Mouse (Mus musculus) skeletal muscle tissue, postnatal 0 days (tissue): ENCODE data around the gene Hectd4. TPM values are rescaled to one million over a fixed set of nuclear protein-coding genes. Genes with fewer than 3 reads are reported as not detected.

Experiments
- polyA plus RNA-seq: library from polyadenylated mRNA; unstranded; fragments of >200 nt; fragmentation: Nextera tagmentation; extraction: Ambion mirVana; gene quantifications from 2 replicates; pipeline ENCODE4 v1.2.1, GENCODE M21; 2015

The Hectd4 gene
- 1.8 and 2.0 TPM in 2 replicates for polyA plus RNA-seq

GRCm38 (mm10) chr5:121219980-121220731 lies at the start of gene Hectd4:
Gene Hectd4 (plus strand): TSS chr5:121220219.

GRCm38 (mm10) chr5:121190836-121191583 lies 29.0 kb upstream of the Hectd4 start, which contains the start of gene Ptpn11:
Gene Ptpn11 (minus strand): TSS chr5:121191397.

DNA sequence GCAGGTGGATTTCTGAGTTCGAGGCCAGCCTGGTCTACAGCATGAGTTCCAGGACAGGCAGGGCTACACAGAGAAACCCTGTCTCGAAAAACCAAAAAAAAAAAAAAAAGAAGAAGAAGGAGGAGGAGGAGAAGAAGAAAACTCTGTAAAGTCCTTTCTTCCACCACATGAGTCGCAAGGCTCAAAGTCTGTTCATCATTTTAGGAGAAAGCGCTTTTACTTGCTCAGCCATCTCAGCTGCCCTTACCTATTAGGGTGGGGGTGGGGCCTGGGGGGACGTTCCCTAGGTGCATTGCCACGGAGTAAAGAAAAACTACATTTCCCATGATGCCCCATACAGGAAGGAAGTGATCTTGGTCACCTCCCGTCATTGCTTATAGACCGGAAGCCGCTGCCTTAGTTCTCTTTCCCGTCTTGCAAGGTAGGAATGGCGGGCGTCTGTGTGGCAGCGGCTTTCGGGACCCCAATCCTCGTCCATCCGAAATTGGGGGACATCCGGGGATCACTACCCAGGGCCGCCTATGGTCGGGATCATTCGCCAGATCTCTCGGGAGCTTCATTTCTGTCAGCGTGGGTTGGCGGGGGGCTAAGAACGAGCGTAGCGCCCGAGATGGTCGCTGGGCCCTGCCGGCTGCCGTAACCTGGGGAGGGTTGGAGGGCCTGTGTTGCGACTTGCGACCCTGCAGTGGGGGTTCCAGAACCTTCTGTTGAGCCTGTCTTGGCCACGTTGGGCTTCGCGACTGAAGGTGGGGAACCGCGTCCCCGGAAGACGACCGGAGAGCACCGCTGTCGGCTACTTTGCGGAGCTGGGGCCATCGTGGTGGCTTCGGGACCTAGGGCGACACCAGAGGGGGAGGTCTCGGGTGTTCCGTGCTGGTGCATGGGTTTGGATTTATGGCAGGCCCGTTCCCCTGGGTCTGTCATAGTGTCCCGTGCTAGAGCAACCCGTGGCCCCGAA lies 15.6 kb upstream of the Hectd4 start, which contains the start of gene Rpl6:
Gene Rpl6 (plus strand): TSS at position 350 of the 958 bp plus-strand sequence.

GRCm38 (mm10) chr5:121385461-121386119 lies 165.6 kb downstream of the Hectd4 start, which contains the start of gene Trafd1:
Gene Trafd1 (minus strand): TSS chr5:121385632.

DNA sequence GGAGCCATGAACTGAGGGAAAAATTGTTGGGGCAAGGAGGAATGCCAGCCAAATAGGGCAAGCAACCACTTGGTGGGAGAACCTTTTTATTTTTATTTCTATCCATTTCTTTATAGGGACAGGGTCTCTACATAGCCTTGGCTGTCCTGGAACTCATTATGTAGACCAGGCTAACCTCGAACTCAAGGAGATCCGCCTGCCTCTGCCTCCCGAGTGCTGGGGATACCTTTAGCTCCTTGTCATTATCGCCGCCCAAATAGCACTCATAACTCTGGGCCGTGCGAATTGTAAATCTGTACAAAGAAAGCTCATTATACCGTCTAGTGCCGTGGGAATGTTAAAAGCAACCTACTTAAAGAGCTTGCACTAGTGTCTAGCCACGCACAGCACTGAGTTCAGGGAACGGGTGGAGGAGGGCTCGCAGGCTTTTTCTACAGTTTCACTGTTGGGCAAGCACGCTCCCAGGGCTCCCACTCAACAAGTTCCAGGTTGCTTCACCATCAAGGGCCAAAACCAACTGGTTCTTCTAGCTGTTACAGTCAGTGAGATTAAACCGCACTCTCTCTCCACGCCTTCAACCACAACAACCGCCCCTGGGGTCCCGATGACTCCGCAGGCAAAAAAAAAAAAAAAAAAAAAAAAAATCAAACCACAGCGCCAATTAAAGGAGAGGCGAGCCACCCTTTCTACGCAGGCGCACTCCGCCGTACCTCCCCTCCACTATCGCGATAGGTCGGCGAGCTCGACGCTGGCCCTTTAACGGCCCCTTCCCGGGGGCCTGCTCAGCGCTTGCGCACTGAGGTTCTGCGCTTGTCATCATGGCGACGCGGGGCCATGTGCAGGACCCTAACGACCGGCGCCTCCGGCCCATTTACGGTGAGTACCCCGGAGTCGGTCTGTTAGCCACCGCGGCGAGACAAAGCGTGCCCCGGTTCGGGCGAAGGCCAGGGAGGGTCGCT lies 177.4 kb downstream of the Hectd4 start, which contains the start of gene Naa25:
Gene Naa25 (plus strand): TSS at position 750 of the 959 bp plus-strand sequence.

Other genes with a start within 250 kb of the Hectd4 start
- gene Rph3a, start 210.1 kb upstream of the Hectd4 start, polyA plus RNA-seq, result 0.02 TPM in 1 of 2 replicates, not detected in the other
- gene Ptpn11, start 28.8 kb upstream of the Hectd4 start, polyA plus RNA-seq, result 19.9 and 20.9 TPM in 2 replicates
- 351 and 392 TPM in 2 replicates for gene Rpl6, start 15.7 kb upstream of the Hectd4 start, polyA plus RNA-seq
- gene Trafd1, start 165.4 kb downstream of the Hectd4 start, polyA plus RNA-seq, result 61.9 and 78.2 TPM in 2 replicates
- gene Naa25, start 177.7 kb downstream of the Hectd4 start, polyA plus RNA-seq, result 23.2 and 23.4 TPM in 2 replicates
- 15.2 and 18.4 TPM in 2 replicates for gene Tmem116, start 231.7 kb downstream of the Hectd4 start, polyA plus RNA-seq
- gene Erp29, start 232.3 kb downstream of the Hectd4 start, polyA plus RNA-seq, result 70.1 and 89.4 TPM in 2 replicates